Mouse (Mus musculus): Measurements from ENCODE around the gene Cldn7. TPM values are rescaled to one million over a fixed set of nuclear protein-coding genes. Genes with fewer than 3 reads are reported as not detected.
A peak's percentile ranks its signal among the peaks of the same experiment; 100 is the strongest.

Gene Cldn7
- polyA plus RNA-seq, 1 experiment from 2014 or later = 0.33 TPM

GRCm38 (mm10) chr11:69937834-69938233 lies 26.7 kb upstream of the Cldn7 start:
- H3K9ac ChIP-seq (ENCODE audit: low read depth, low read length) = no peak overlapping the region

DNA sequence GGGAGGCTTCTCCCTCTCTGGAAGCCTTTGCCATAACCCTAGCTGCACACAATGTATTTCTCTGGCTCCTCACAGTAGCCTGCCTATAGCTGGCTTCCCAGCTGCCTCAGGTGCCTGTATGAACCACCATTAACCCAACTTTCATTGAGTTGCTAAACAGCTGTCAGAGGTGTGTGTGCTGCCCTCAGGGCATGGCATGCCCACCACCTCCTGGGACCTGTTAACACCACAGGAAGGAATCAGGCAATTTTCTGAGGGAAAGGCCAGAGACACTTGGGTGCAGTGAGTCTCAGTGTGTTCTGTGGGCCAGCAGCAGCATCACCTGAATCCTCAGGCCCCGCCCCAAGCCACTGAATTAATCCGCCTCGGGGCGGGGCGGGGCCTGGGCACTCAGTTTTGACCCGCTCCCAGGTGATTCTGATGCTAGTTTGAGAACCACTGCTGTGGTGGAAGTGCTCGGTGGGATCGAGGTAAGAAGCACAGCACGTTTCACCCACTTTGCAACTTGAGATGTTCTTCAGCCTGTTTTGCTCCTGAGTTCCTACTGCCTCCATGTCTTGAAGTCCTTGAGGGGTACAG lies 26.1 kb upstream of the Cldn7 start:
- no peaks in the 10 kb centered on the region for H3K36me3 ChIP-seq (ENCODE audit: control insufficient read depth, insufficient read depth, low read length)
- H3K4me1 ChIP-seq (ENCODE audit: control insufficient read depth, insufficient read depth, low read depth, low read length) = peaks cover 15% of the 10 kb centered on the region
- no peak overlapping the region for H3K4me3 ChIP-seq (ENCODE audit: low read length)
- H3K9ac ChIP-seq (ENCODE audit: low read depth, low read length) = no peak overlapping the region
- 32% methylated on average over 9 of the region's 9 CpGs for WGBS
- no peak overlapping the region for H3K4me2 ChIP-seq (ENCODE audit: low read length)
- H3K9me3 ChIP-seq (ENCODE audit: control insufficient read depth, low read length) = no peaks in the 10 kb centered on the region
- H3K27ac ChIP-seq (ENCODE audit: low read depth, low read length) = no peak overlapping the region
- ATAC-seq = no peak
- peaks cover 11% of the 10 kb centered on the region for H3K27me3 ChIP-seq (replicated peaks; ENCODE audit: control insufficient read depth, insufficient read depth, low read length)

More at GRCm38 (mm10) chr11:69937834-69938233, 26.7 kb upstream of the Cldn7 start:
- WGBS = 76% methylated on average over 5 of the region's 5 CpGs
- H3K4me1 ChIP-seq (ENCODE audit: control insufficient read depth, insufficient read depth, low read depth, low read length) = peaks cover 15% of the 10 kb centered on the region
- no peaks in the 10 kb centered on the region for H3K36me3 ChIP-seq (ENCODE audit: control insufficient read depth, insufficient read depth, low read length)
- H3K27ac ChIP-seq (ENCODE audit: low read depth, low read length) = no peak overlapping the region
- peaks cover 11% of the 10 kb centered on the region for H3K27me3 ChIP-seq (replicated peaks; ENCODE audit: control insufficient read depth, insufficient read depth, low read length)
- no peak for ATAC-seq
- no peak overlapping the region for H3K4me3 ChIP-seq (ENCODE audit: low read length)
- no peaks in the 10 kb centered on the region for H3K9me3 ChIP-seq (ENCODE audit: control insufficient read depth, low read length)
- no peak overlapping the region for H3K4me2 ChIP-seq (ENCODE audit: low read length)

- Histone ChIP-seq H3K4me3 (ENCODE audit: low read length) (no peak overlapping the region), H3K27me3 (replicated peaks; ENCODE audit: control insufficient read depth, insufficient read depth, low read length) (peaks cover 11% of the 10 kb centered on the region), H3K9me3 (ENCODE audit: control insufficient read depth, low read length) (no peaks in the 10 kb centered on the region), H3K4me1 (ENCODE audit: control insufficient read depth, insufficient read depth, low read depth, low read length) (peaks cover 15% of the 10 kb centered on the region), H3K9ac (ENCODE audit: low read depth, low read length) (no peak overlapping the region), H3K4me2 (ENCODE audit: low read length) (no peak overlapping the region), H3K36me3 (ENCODE audit: control insufficient read depth, insufficient read depth, low read length) (no peaks in the 10 kb centered on the region), H3K27ac (ENCODE audit: low read depth, low read length) (no peak overlapping the region)
- WGBS = 67% methylated on average over 5 of the region's 5 CpGs
- ATAC-seq = no peak
Observed at GRCm38 (mm10) chr11:69939181-69939580, 25.4 kb upstream of the Cldn7 start.

- no peak overlapping the region for H3K27ac ChIP-seq (ENCODE audit: low read depth, low read length)
- WGBS = 95% methylated on average over 17 of the region's 17 CpGs
- no peak for ATAC-seq
- H3K4me3 ChIP-seq (ENCODE audit: low read length) = no peak overlapping the region
- H3K4me2 ChIP-seq (ENCODE audit: low read length) = no peak overlapping the region
- H3K9ac ChIP-seq (ENCODE audit: low read depth, low read length) = no peak overlapping the region
- H3K36me3 ChIP-seq (ENCODE audit: control insufficient read depth, insufficient read depth, low read length) = no peaks in the 10 kb centered on the region
- H3K27me3 ChIP-seq (replicated peaks; ENCODE audit: control insufficient read depth, insufficient read depth, low read length) = peaks cover 11% of the 10 kb centered on the region
- no peaks in the 10 kb centered on the region for H3K9me3 ChIP-seq (ENCODE audit: control insufficient read depth, low read length)
- peaks cover 15% of the 10 kb centered on the region for H3K4me1 ChIP-seq (ENCODE audit: control insufficient read depth, insufficient read depth, low read depth, low read length)
Observed at GRCm38 (mm10) chr11:69939731-69940130, 24.8 kb upstream of the Cldn7 start.

DNA sequence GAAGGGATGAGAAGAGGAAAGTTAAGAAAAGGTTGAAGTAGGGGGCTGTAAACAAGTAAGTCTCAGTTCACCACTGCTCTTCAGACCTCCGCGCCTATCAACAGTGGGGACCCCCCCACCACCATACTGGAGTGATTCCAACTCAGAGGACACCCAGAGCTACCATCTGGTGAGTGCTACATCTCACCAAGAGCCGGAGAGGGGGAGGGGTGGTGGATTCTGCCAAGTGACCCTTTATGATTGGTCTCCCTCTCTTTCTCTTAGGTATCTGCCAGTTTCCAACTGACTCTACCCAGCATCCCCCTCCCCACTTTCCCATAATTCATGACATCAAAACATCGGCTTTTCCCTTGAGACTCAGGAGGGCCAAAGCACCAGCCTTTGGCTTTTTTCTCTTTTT lies 23.6 kb upstream of the Cldn7 start:
- WGBS = 80% methylated on average over 4 of the region's 4 CpGs
- Histone ChIP-seq H3K27ac (ENCODE audit: low read depth, low read length) (no peak overlapping the region), H3K27me3 (replicated peaks; ENCODE audit: control insufficient read depth, insufficient read depth, low read length) (peaks cover 11% of the 10 kb centered on the region), H3K36me3 (ENCODE audit: control insufficient read depth, insufficient read depth, low read length) (no peaks in the 10 kb centered on the region), H3K4me2 (ENCODE audit: low read length) (no peak overlapping the region), H3K4me3 (ENCODE audit: low read length) (no peak overlapping the region), H3K9me3 (ENCODE audit: control insufficient read depth, low read length) (no peaks in the 10 kb centered on the region), H3K4me1 (ENCODE audit: control insufficient read depth, insufficient read depth, low read depth, low read length) (peaks cover 10% of the 10 kb centered on the region), H3K9ac (ENCODE audit: low read depth, low read length) (no peak overlapping the region)
- no peak for ATAC-seq

GRCm38 (mm10) chr11:69945216-69945615 lies 19.4 kb upstream of the Cldn7 start:
- Histone ChIP-seq H3K27me3 (replicated peaks; ENCODE audit: control insufficient read depth, insufficient read depth, low read length) (peaks cover 3% of the 10 kb centered on the region), H3K9me3 (ENCODE audit: control insufficient read depth, low read length) (no peaks in the 10 kb centered on the region), H3K4me1 (ENCODE audit: control insufficient read depth, insufficient read depth, low read depth, low read length) (peaks cover 8% of the 10 kb centered on the region), H3K36me3 (ENCODE audit: control insufficient read depth, insufficient read depth, low read length) (no peaks in the 10 kb centered on the region), H3K4me2 (ENCODE audit: low read length) (no peak overlapping the region), H3K9ac (ENCODE audit: low read depth, low read length) (no peak overlapping the region), H3K27ac (ENCODE audit: low read depth, low read length) (no peak overlapping the region), H3K4me3 (ENCODE audit: low read length) (no peak overlapping the region)
- no peak for ATAC-seq
- 77% methylated on average over 13 of the region's 13 CpGs for WGBS

- Histone ChIP-seq H3K4me3 (ENCODE audit: low read length) (no peak overlapping the region), H3K27me3 (replicated peaks; ENCODE audit: control insufficient read depth, insufficient read depth, low read length) (peaks cover 3% of the 10 kb centered on the region), H3K4me2 (ENCODE audit: low read length) (no peak overlapping the region), H3K9me3 (ENCODE audit: control insufficient read depth, low read length) (no peaks in the 10 kb centered on the region), H3K27ac (ENCODE audit: low read depth, low read length) (no peak overlapping the region), H3K36me3 (ENCODE audit: control insufficient read depth, insufficient read depth, low read length) (no peaks in the 10 kb centered on the region), H3K4me1 (ENCODE audit: control insufficient read depth, insufficient read depth, low read depth, low read length) (peaks cover 8% of the 10 kb centered on the region), H3K9ac (ENCODE audit: low read depth, low read length) (no peak overlapping the region)
- no peak for ATAC-seq
- WGBS = 89% methylated on average over 18 of the region's 18 CpGs
Observed at GRCm38 (mm10) chr11:69945997-69946891, 18.3 kb upstream of the Cldn7 start.

GRCm38 (mm10) chr11:69947337-69948065 lies 17.1 kb upstream of the Cldn7 start:
- peak; percentile 68 for ATAC-seq
- Histone ChIP-seq H3K27me3 (replicated peaks; ENCODE audit: control insufficient read depth, insufficient read depth, low read length) (peaks cover 3% of the 10 kb centered on the region), H3K9me3 (ENCODE audit: control insufficient read depth, low read length) (no peaks in the 10 kb centered on the region), H3K4me2 (ENCODE audit: low read length) (peak overlapping the region; percentile 65), H3K4me1 (ENCODE audit: control insufficient read depth, insufficient read depth, low read depth, low read length) (peaks cover 8% of the 10 kb centered on the region), H3K4me3 (ENCODE audit: low read length) (peak overlapping the region; percentile 50), H3K36me3 (ENCODE audit: control insufficient read depth, insufficient read depth, low read length) (no peaks in the 10 kb centered on the region), H3K27ac (ENCODE audit: low read depth, low read length) (0 out of 2 replicates have a peak overlapping the region, but pooled peaks have one; percentile 34), H3K9ac (ENCODE audit: low read depth, low read length) (peak overlapping the region; percentile 59)
- under 1% methylated on average over 29 of the region's 29 CpGs for WGBS

Measured in hindbrain, embryonic 16.5 days (tissue).